Mouse (Mus musculus) cerebellum, adult 2 months (tissue): ENCODE measurements around the gene Gpc6.

Source experiments
- CTCF ChIP-seq: fragments of 200-500 bp; IDR thresholded peaks from 2 replicates; pipeline ENCODE4 v1.5.1; 2011; ENCODE audit warnings: low read depth, mild to moderate bottlenecking, control low read depth, low read length, moderate library complexity, borderline replicate concordance; ENCODE audit not compliant: insufficient read depth
- POLR2A ChIP-seq: fragments of 200-500 bp; IDR thresholded peaks from 2 replicates; pipeline ENCODE4 v1.6.1; 2011; ENCODE audit warnings: low read length, control low read depth, borderline replicate concordance; ENCODE audit not compliant: insufficient read depth

DNA sequence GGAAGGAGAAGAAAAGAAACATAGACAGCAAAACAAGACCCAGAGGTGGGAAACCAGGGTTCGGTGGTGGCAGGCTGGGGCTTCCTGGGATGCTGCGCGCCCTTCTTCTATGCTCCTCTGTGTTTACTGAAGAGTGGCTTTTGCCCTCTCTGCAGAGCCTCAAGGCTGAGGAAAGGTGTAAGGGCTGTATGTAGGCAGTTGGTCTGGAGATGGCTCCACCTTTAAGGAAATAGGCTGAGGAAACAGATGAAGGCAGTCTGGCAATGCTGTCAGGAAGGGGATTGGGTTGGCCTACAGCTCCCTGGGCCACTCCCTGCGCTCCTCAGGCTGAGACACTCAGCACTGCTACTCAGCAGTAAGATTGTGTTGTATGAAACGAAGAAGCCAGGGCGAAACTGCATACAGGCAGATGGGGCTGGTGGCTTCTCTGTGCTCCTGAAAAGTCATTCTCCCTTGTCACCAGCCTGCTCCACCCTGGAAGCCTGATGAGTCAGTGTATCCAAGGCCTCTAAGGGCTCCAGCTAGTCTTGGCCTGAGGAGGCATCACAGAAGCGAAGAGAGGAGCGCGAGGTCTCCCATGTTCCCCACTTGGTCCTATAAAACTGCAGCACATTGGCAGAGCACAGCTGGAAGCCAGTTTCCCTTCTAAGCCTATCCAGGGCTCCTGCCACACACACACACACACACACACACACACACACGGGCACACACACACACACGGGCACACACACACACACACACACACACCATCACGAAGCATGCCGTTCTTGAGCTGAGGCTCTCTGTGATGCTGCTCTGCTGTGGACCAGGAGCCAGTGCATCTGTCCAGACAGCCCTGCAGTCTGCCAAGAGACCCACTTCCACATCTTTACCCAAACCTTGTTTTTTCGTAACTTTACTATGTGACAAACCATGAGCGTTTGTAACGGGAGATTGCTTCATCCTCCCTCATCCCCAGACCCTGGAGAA is 1006.0 kb downstream of the Gpc6 start:
- TF ChIP-seq CTCF (no peak), POLR2A (no peak)
